In genomic region chr14:45319237-45319610, GRCm38 (mm10) we compare ENCODE assay signal across 8 mouse cellular contexts. TPM values are rescaled to one million over a fixed set of nuclear protein-coding genes. Genes with fewer than 3 reads are reported as not detected.
A peak's percentile ranks its signal among the peaks of the same experiment; 100 is the strongest.
DNase-seq lines count a peak whose midpoint lies in the region; ATAC-seq lines count a peak whose summit lies in the region.

No protein-coding gene starts in this region.

- peak overlapping the region; percentile 93; the same call in 1 of the 2 replicates for H3K27ac ChIP-seq in intestine, embryonic 14.5 days (ENCODE audit: low read depth)
- H3K27ac ChIP-seq in intestine, embryonic 16.5 days (ENCODE audit: low read length), result no peak overlapping the region; the same call in none of the 2 replicates
- H3K27ac ChIP-seq in hindbrain, embryonic 16.5 days (ENCODE audit: low read depth, low read length), result no peak overlapping the region
- peak overlapping the region; percentile 97; the same call in 1 of the 2 replicates for H3K27ac ChIP-seq in midbrain, embryonic 15.5 days

- 59% methylated on average over 3 of the region's 3 CpGs for WGBS in intestine, embryonic 14.5 days
- 54% methylated on average over 3 of the region's 3 CpGs for WGBS in intestine, embryonic 16.5 days
- WGBS in hindbrain, embryonic 16.5 days, result 63% methylated on average over 3 of the region's 3 CpGs
- 59% methylated on average over 3 of the region's 3 CpGs for WGBS in midbrain, embryonic 15.5 days

- no peaks in the 10 kb centered on the region for H3K9me3 ChIP-seq in intestine, embryonic 14.5 days (ENCODE audit: control insufficient read depth, low read length)
- no peaks in the 10 kb centered on the region for H3K9me3 ChIP-seq in intestine, embryonic 16.5 days (ENCODE audit: control insufficient read depth, low read length)
- no peaks in the 10 kb centered on the region for H3K9me3 ChIP-seq in hindbrain, embryonic 16.5 days (ENCODE audit: control insufficient read depth, low read length)
- H3K9me3 ChIP-seq in midbrain, embryonic 15.5 days, result no peaks in the 10 kb centered on the region

- peak overlapping the region; percentile 93; the same call in 1 of the 2 replicates for H3K4me3 ChIP-seq in intestine, embryonic 14.5 days (ENCODE audit: low read depth, low read length)
- H3K4me3 ChIP-seq in intestine, embryonic 16.5 days (ENCODE audit: low read length), result no peak overlapping the region
- H3K4me3 ChIP-seq in hindbrain, embryonic 16.5 days (ENCODE audit: low read length), result no peak overlapping the region
- H3K4me3 ChIP-seq in midbrain, embryonic 15.5 days, result peak overlapping the region; percentile 73

- H3K4me1 ChIP-seq in intestine, embryonic 14.5 days (replicated peaks; ENCODE audit: control insufficient read depth, insufficient read depth, low read length), result peaks cover 9% of the 10 kb centered on the region
- H3K4me1 ChIP-seq in intestine, embryonic 16.5 days (ENCODE audit: control insufficient read depth, insufficient read depth, low read length), result peaks cover 16% of the 10 kb centered on the region
- peaks cover 11% of the 10 kb centered on the region for H3K4me1 ChIP-seq in hindbrain, embryonic 16.5 days (ENCODE audit: control insufficient read depth, insufficient read depth, low read depth, low read length)
- peaks cover 29% of the 10 kb centered on the region for H3K4me1 ChIP-seq in midbrain, embryonic 15.5 days

- no peak for ATAC-seq in intestine, embryonic 14.5 days (replicated peaks; ENCODE audit: low FRiP score, low TSS enrichment, low read depth)
- no peak for ATAC-seq in intestine, embryonic 16.5 days
- 0 out of 2 replicates have a peak, but pooled peaks have one; percentile 13 for ATAC-seq in common myeloid progenitor, adult 5-6 weeks (replicated peaks; ENCODE audit: low read depth, poor library complexity, severe bottlenecking)
- ATAC-seq in hindbrain, embryonic 16.5 days, result no peak
- ATAC-seq in midbrain, embryonic 15.5 days (replicated peaks), result no peak

- peak overlapping the region; percentile 65 for H3K4me2 ChIP-seq in intestine, embryonic 14.5 days (ENCODE audit: low read length)
- no peak overlapping the region for H3K4me2 ChIP-seq in intestine, embryonic 16.5 days (ENCODE audit: low read depth, low read length)
- peak overlapping the region; percentile 81 for H3K4me2 ChIP-seq in hindbrain, embryonic 16.5 days (ENCODE audit: low read length)
- H3K4me2 ChIP-seq in midbrain, embryonic 15.5 days, result peak overlapping the region; percentile 53; the same call in 1 of the 2 replicates

- no peaks in the 10 kb centered on the region for H3K36me3 ChIP-seq in intestine, embryonic 14.5 days (ENCODE audit: control insufficient read depth, insufficient read depth, low read length)
- no peaks in the 10 kb centered on the region for H3K36me3 ChIP-seq in intestine, embryonic 16.5 days (ENCODE audit: control insufficient read depth, insufficient read depth, low read length)
- H3K36me3 ChIP-seq in hindbrain, embryonic 16.5 days (ENCODE audit: control insufficient read depth, insufficient read depth, low read length), result no peaks in the 10 kb centered on the region
- H3K36me3 ChIP-seq in midbrain, embryonic 15.5 days (replicated peaks), result no peaks in the 10 kb centered on the region

- DNase-seq in intestine, embryonic 14.5 days (ENCODE audit: low spot score), result no peak
- DNase-seq in right cerebral cortex, postnatal 10 days (ENCODE audit: low spot score in 2 of 2), result no peak
- no peak for DNase-seq in cerebellum, adult 11 months
- DNase-seq in urinary bladder, postnatal 36 days (ENCODE audit: low spot score in 2 of 2), result no peak

- H3K27me3 ChIP-seq in intestine, embryonic 14.5 days (replicated peaks; ENCODE audit: control insufficient read depth, insufficient read depth, low read length), result no peaks in the 10 kb centered on the region
- H3K27me3 ChIP-seq in intestine, embryonic 16.5 days (replicated peaks; ENCODE audit: control insufficient read depth, insufficient read depth, low read length), result no peaks in the 10 kb centered on the region
- no peaks in the 10 kb centered on the region for H3K27me3 ChIP-seq in hindbrain, embryonic 16.5 days (replicated peaks; ENCODE audit: control insufficient read depth, insufficient read depth, low read length)
- no peaks in the 10 kb centered on the region for H3K27me3 ChIP-seq in midbrain, embryonic 15.5 days (replicated peaks)

- H3K9ac ChIP-seq in intestine, embryonic 14.5 days (ENCODE audit: low read length), result no peak overlapping the region
- no peak overlapping the region for H3K9ac ChIP-seq in intestine, embryonic 16.5 days (ENCODE audit: low read depth, low read length)
- H3K9ac ChIP-seq in hindbrain, embryonic 16.5 days (ENCODE audit: low read depth, low read length), result no peak overlapping the region; the same call in 1 of the 2 replicates
- no peak overlapping the region for H3K9ac ChIP-seq in midbrain, embryonic 15.5 days

RNA-seq across cellular contexts. Expression of gene Ero1l, which starts 0.7 kb away (rescaled TPM):
- polyA plus RNA-seq in intestine, embryonic 14.5 days (2014; fragmentation: Nextera tagmentation; extraction: Ambion mirVana), result 44.6 and 46.7 TPM in 2 replicates
- 74.5 and 77.6 TPM in 2 replicates for polyA plus RNA-seq in intestine, embryonic 16.5 days (2015; fragmentation: Nextera tagmentation; extraction: Ambion mirVana)
- 48.1 and 55.0 TPM in 2 replicates for total RNA-seq in common myeloid progenitor, adult 5-6 weeks (2017)
- polyA plus RNA-seq in hindbrain, embryonic 16.5 days (2015; fragmentation: Nextera tagmentation; extraction: Ambion mirVana), result 21.5 and 24.8 TPM in 2 replicates
- polyA plus RNA-seq in midbrain, embryonic 15.5 days (2015; fragmentation: Nextera tagmentation; extraction: Ambion mirVana), result 22.1 and 27.1 TPM in 2 replicates

RNA-seq across cellular contexts. Expression of gene Psmc6, which starts 10.4 kb away (rescaled TPM):
- 142 and 169 TPM in 2 replicates for polyA plus RNA-seq in intestine, embryonic 14.5 days (2014; fragmentation: Nextera tagmentation; extraction: Ambion mirVana)
- 124 and 125 TPM in 2 replicates for polyA plus RNA-seq in intestine, embryonic 16.5 days (2015; fragmentation: Nextera tagmentation; extraction: Ambion mirVana)
- total RNA-seq in common myeloid progenitor, adult 5-6 weeks (2017), result 222 and 266 TPM in 2 replicates
- 143 and 148 TPM in 2 replicates for polyA plus RNA-seq in hindbrain, embryonic 16.5 days (2015; fragmentation: Nextera tagmentation; extraction: Ambion mirVana)
- polyA plus RNA-seq in midbrain, embryonic 15.5 days (2015; fragmentation: Nextera tagmentation; extraction: Ambion mirVana), result 140 and 147 TPM in 2 replicates

RNA-seq across cellular contexts. Expression of gene Styx, which starts 31.7 kb away (rescaled TPM):
- polyA plus RNA-seq in intestine, embryonic 14.5 days (2014; fragmentation: Nextera tagmentation; extraction: Ambion mirVana), result 58.9 and 61.4 TPM in 2 replicates
- 44.8 and 47.8 TPM in 2 replicates for polyA plus RNA-seq in intestine, embryonic 16.5 days (2015; fragmentation: Nextera tagmentation; extraction: Ambion mirVana)
- 19.3 and 26.5 TPM in 2 replicates for total RNA-seq in common myeloid progenitor, adult 5-6 weeks (2017)
- 50.6 and 64.1 TPM in 2 replicates for polyA plus RNA-seq in hindbrain, embryonic 16.5 days (2015; fragmentation: Nextera tagmentation; extraction: Ambion mirVana)
- 63.4 and 63.8 TPM in 2 replicates for polyA plus RNA-seq in midbrain, embryonic 15.5 days (2015; fragmentation: Nextera tagmentation; extraction: Ambion mirVana)

Comparison
In these comparisons a context has a peak if more than half of its experiments do, and no peak if none do; other contexts are left out.
1. H3K27ac ChIP-seq: peak in intestine, embryonic 14.5 days (single experiment) and midbrain, embryonic 15.5 days (single experiment); none in intestine, embryonic 16.5 days (single experiment) and hindbrain, embryonic 16.5 days (single experiment).
2. H3K4me3 ChIP-seq: peak in intestine, embryonic 14.5 days (single experiment) and midbrain, embryonic 15.5 days (single experiment); none in intestine, embryonic 16.5 days (single experiment) and hindbrain, embryonic 16.5 days (single experiment).